Mouse (Mus musculus): ENCODE measurements around the gene Fbln2. TPM values are rescaled to one million over a fixed set of nuclear protein-coding genes. Genes with fewer than 3 reads are reported as not detected.
"Not testable (repeated sequence)": the region's sequence is repeated elsewhere in the genome, so short reads cannot be mapped to it uniquely, and the experiment has no call there.

Gene Fbln2
- polyA plus RNA-seq (2015; fragmentation: Nextera tagmentation; extraction: Ambion mirVana): 19.5 and 24.1 TPM in 2 replicates

- peak within 1 kb of the TSS; percentile 20; the same call in 1 of the 2 replicates for H3K4me3 ChIP-seq (ENCODE audit: low read depth, low read length)
- not testable (repeated sequence) for H3K9me3 ChIP-seq (ENCODE audit: control insufficient read depth); ATAC-seq; H3K4me1 ChIP-seq (replicated peaks; ENCODE audit: control insufficient read depth, insufficient read depth, low read length); H3K27ac ChIP-seq (ENCODE audit: low read depth, low read length); H3K9ac ChIP-seq (ENCODE audit: low read depth, low read length); H3K36me3 ChIP-seq (ENCODE audit: control insufficient read depth, insufficient read depth)
- H3K27me3 ChIP-seq (replicated peaks; ENCODE audit: control insufficient read depth, insufficient read depth, low read length): peaks cover 25% of the 10 kb centered on the region; the same call in 1 of the 2 replicates
- H3K4me2 ChIP-seq (replicated peaks; ENCODE audit: low read depth): peak within 1 kb of the TSS; percentile 55
Observed at GRCm38 (mm10) chr6:91212155-91212554, at the start of gene Fbln2. Fbln2 (plus strand) TSS chr6:91212455.

- no peaks in the 10 kb centered on the region for H3K27me3 ChIP-seq (replicated peaks; ENCODE audit: control insufficient read depth, insufficient read depth, low read length)
- H3K4me1 ChIP-seq (replicated peaks; ENCODE audit: control insufficient read depth, insufficient read depth, low read length): no peaks in the 10 kb centered on the region
- no peak overlapping the region for H3K4me3 ChIP-seq (ENCODE audit: low read depth, low read length)
- WGBS: 81% methylated on average over 5 of the region's 5 CpGs
- H3K27ac ChIP-seq (ENCODE audit: low read depth, low read length): no peak overlapping the region
- no peaks in the 10 kb centered on the region; the same call in 1 of the 2 replicates for H3K36me3 ChIP-seq (ENCODE audit: control insufficient read depth, insufficient read depth)
- ATAC-seq: no peak
- TF ChIP-seq CTCF (IDR thresholded peaks at IDR 0.05; ENCODE audit: low read depth): no peak
- H3K9me3 ChIP-seq (ENCODE audit: control insufficient read depth): no peaks in the 10 kb centered on the region
- H3K9ac ChIP-seq (ENCODE audit: low read depth, low read length): no peak overlapping the region
- H3K4me2 ChIP-seq (replicated peaks; ENCODE audit: low read depth): no peak overlapping the region
Observed at GRCm38 (mm10) chr6:91163195-91163911, 48.9 kb upstream of the Fbln2 start.

- Histone ChIP-seq H3K36me3 (ENCODE audit: control insufficient read depth, insufficient read depth) (peaks cover 10% of the 10 kb centered on the region; the same call in 1 of the 2 replicates), H3K4me3 (ENCODE audit: low read depth, low read length) (no peak overlapping the region), H3K9ac (ENCODE audit: low read depth, low read length) (no peak overlapping the region), H3K9me3 (ENCODE audit: control insufficient read depth) (no peaks in the 10 kb centered on the region), H3K27ac (ENCODE audit: low read depth, low read length) (no peak overlapping the region), H3K4me2 (replicated peaks; ENCODE audit: low read depth) (no peak overlapping the region), H3K4me1 (replicated peaks; ENCODE audit: control insufficient read depth, insufficient read depth, low read length) (no peaks in the 10 kb centered on the region), H3K27me3 (replicated peaks; ENCODE audit: control insufficient read depth, insufficient read depth, low read length) (no peaks in the 10 kb centered on the region)
- ATAC-seq: no peak
- TF ChIP-seq CTCF (IDR thresholded peaks at IDR 0.05; ENCODE audit: low read depth): no peak
- 82% methylated on average over 2 of the region's 2 CpGs for WGBS
Observed at GRCm38 (mm10) chr6:91164584-91164983, 47.7 kb upstream of the Fbln2 start.

GRCm38 (mm10) chr6:91165210-91165609 lies 47.0 kb upstream of the Fbln2 start:
- Histone ChIP-seq H3K9me3 (ENCODE audit: control insufficient read depth) (no peaks in the 10 kb centered on the region), H3K4me1 (replicated peaks; ENCODE audit: control insufficient read depth, insufficient read depth, low read length) (no peaks in the 10 kb centered on the region), H3K27me3 (replicated peaks; ENCODE audit: control insufficient read depth, insufficient read depth, low read length) (no peaks in the 10 kb centered on the region)

GRCm38 (mm10) chr6:91167828-91168227 lies 44.4 kb upstream of the Fbln2 start:
- Histone ChIP-seq H3K27me3 (replicated peaks; ENCODE audit: control insufficient read depth, insufficient read depth, low read length) (no peaks in the 10 kb centered on the region), H3K27ac (ENCODE audit: low read depth, low read length) (no peak overlapping the region), H3K9ac (ENCODE audit: low read depth, low read length) (no peak overlapping the region), H3K4me1 (replicated peaks; ENCODE audit: control insufficient read depth, insufficient read depth, low read length) (no peaks in the 10 kb centered on the region), H3K4me3 (ENCODE audit: low read depth, low read length) (no peak overlapping the region), H3K4me2 (replicated peaks; ENCODE audit: low read depth) (no peak overlapping the region), H3K9me3 (ENCODE audit: control insufficient read depth) (no peaks in the 10 kb centered on the region), H3K36me3 (ENCODE audit: control insufficient read depth, insufficient read depth) (peaks cover 26% of the 10 kb centered on the region)
- peak; percentile 41 for TF ChIP-seq CTCF (IDR thresholded peaks at IDR 0.05; ENCODE audit: low read depth)
- ATAC-seq: no peak
- 47% methylated on average over 3 of the region's 3 CpGs for WGBS

More at GRCm38 (mm10) chr6:91165210-91165609, 47.0 kb upstream of the Fbln2 start:
- Histone ChIP-seq H3K27ac (ENCODE audit: low read depth, low read length) (no peak overlapping the region), H3K4me2 (replicated peaks; ENCODE audit: low read depth) (no peak overlapping the region), H3K9ac (ENCODE audit: low read depth, low read length) (no peak overlapping the region), H3K4me3 (ENCODE audit: low read depth, low read length) (no peak overlapping the region), H3K36me3 (ENCODE audit: control insufficient read depth, insufficient read depth) (peaks cover 14% of the 10 kb centered on the region)
- 35% methylated on average over 3 of the region's 3 CpGs for WGBS
- TF ChIP-seq CTCF (IDR thresholded peaks at IDR 0.05; ENCODE audit: low read depth): peak; percentile 95
- ATAC-seq: no peak

- H3K36me3 ChIP-seq (ENCODE audit: control insufficient read depth, insufficient read depth): peaks cover 26% of the 10 kb centered on the region
- H3K4me3 ChIP-seq (ENCODE audit: low read depth, low read length): no peak overlapping the region
- no peak for TF ChIP-seq CTCF (IDR thresholded peaks at IDR 0.05; ENCODE audit: low read depth)
- no peaks in the 10 kb centered on the region for H3K27me3 ChIP-seq (replicated peaks; ENCODE audit: control insufficient read depth, insufficient read depth, low read length)
- WGBS: 84% methylated on average over 8 of the region's 8 CpGs
- H3K9ac ChIP-seq (ENCODE audit: low read depth, low read length): no peak overlapping the region
- no peak overlapping the region for H3K4me2 ChIP-seq (replicated peaks; ENCODE audit: low read depth)
- no peak overlapping the region for H3K27ac ChIP-seq (ENCODE audit: low read depth, low read length)
- no peaks in the 10 kb centered on the region for H3K4me1 ChIP-seq (replicated peaks; ENCODE audit: control insufficient read depth, insufficient read depth, low read length)
- H3K9me3 ChIP-seq (ENCODE audit: control insufficient read depth): no peaks in the 10 kb centered on the region
- no peak for ATAC-seq
Observed at GRCm38 (mm10) chr6:91169129-91169528, 43.1 kb upstream of the Fbln2 start.

Measured in intestine, postnatal 0 days (tissue).